Mouse (Mus musculus) hindbrain, postnatal 0 days (tissue): ENCODE measurements around the gene Phpt1. TPM values are rescaled to one million over a fixed set of nuclear protein-coding genes. Genes with fewer than 3 reads are reported as not detected.
A peak's percentile ranks its signal among the peaks of the same experiment; 100 is the strongest.

Experiments used
- ATAC-seq: fragments of 200-750 bp; cut with Nextera tagmentation; 2 replicates; pipeline ENCODE4 v1.8.0; 2017; ENCODE audit warnings: mild to moderate bottlenecking, moderate TSS enrichment, moderate library complexity
- DNase-seq: peaks from one replicate; pipeline ENCODE4 v3.0.0-alpha.2; 2015; ENCODE audit warnings: low spot score
- H3K27ac ChIP-seq: fragments of 300-500 bp; sonication (generic); 2 replicates; pipeline ENCODE4 v1.5.1; 2014; ENCODE audit warnings: mild to moderate bottlenecking
- H3K27me3 ChIP-seq: fragments of 300-500 bp; sonication (generic); 2 replicates; pipeline ENCODE4 v1.6.1; 2014; ENCODE audit warnings: low read length, mixed read lengths; ENCODE audit not compliant: insufficient read depth
- H3K36me3 ChIP-seq: fragments of 300-500 bp; sonication (generic); 2 replicates; pipeline ENCODE4 v1.6.1; 2014; ENCODE audit warnings: low read length, mixed read lengths; ENCODE audit not compliant: insufficient read depth
- H3K4me1 ChIP-seq: fragments of 300-500 bp; sonication (generic); 2 replicates; pipeline ENCODE4 v1.6.1; 2014; ENCODE audit warnings: antibody characterized with exemption, low read length, mixed read lengths; ENCODE audit not compliant: insufficient read depth
- H3K4me2 ChIP-seq: fragments of 300-500 bp; sonication (generic); 2 replicates; pipeline ENCODE4 v1.6.1; 2014; ENCODE audit warnings: low read depth, mild to moderate bottlenecking, low read length, moderate library complexity, mixed read lengths
- H3K4me3 ChIP-seq: fragments of 300-500 bp; sonication (generic); 2 replicates; pipeline ENCODE4 v1.5.1; 2014; ENCODE audit warnings: low read length
- H3K9ac ChIP-seq: fragments of 300-500 bp; sonication (generic); replicated peaks from 2 replicates; pipeline ENCODE4 v1.6.1; 2014; ENCODE audit warnings: mild to moderate bottlenecking, low read length, moderate library complexity, mixed read lengths
- H3K9me3 ChIP-seq: fragments of 300-500 bp; sonication (generic); 2 replicates; pipeline ENCODE4 v1.6.1; 2016; ENCODE audit warnings: low read length, mixed read lengths
- CTCF ChIP-seq: IDR thresholded peaks from 2 replicates; pipeline ENCODE4 v1.5.1; 2016; ENCODE audit warnings: antibody characterized with exemption, control low read depth, low read depth
- WGBS: fragments of 180-500 bp; shearing (Covaris S2); extraction: QIAGEN DNeasy Blood & Tissue Kit; methylation state at CpG from one replicate; pipeline ENCODE4 v1.1.7; 2014; 5-methylcytosine and 5-hydroxymethylcytosine counted together
- polyA plus RNA-seq: library from polyadenylated mRNA; unstranded; fragments of >200 nt; fragmentation: Nextera tagmentation; extraction: Ambion mirVana; gene quantifications from 2 replicates; pipeline ENCODE4 v1.2.1, GENCODE M21; 2015
- total RNA-seq: library from RNA; depleted of rRNA; stranded (reverse); fragments of >200 nt; gene quantifications from 2 replicates; pipeline ENCODE4 v1.2.3, GENCODE M21; 2014

The Phpt1 gene
- total and polyA plus RNA-seq, 2 experiments from 2014 or later, result 48.2 to 242 TPM

GRCm38 (mm10) chr2:25608671-25609070 is 33.6 kb upstream of the Phpt1 start:
- no peaks in the 10 kb centered on the region for H3K27me3 ChIP-seq
- H3K9ac ChIP-seq, result peak overlapping the region; percentile 97; the same call in 1 of the 2 replicates
- H3K27ac ChIP-seq, result peak overlapping the region; percentile 97; the same call in 1 of the 2 replicates
- no peaks in the 10 kb centered on the region for H3K36me3 ChIP-seq
- H3K4me1 ChIP-seq, result peaks cover 5% of the 10 kb centered on the region
- H3K4me3 ChIP-seq, result peak overlapping the region; percentile 100
- H3K4me2 ChIP-seq, result peak overlapping the region; percentile 74
- WGBS, result 67% methylated on average over 10 of the region's 10 CpGs
- no peaks in the 10 kb centered on the region for H3K9me3 ChIP-seq
- ATAC-seq, result peak; percentile 13; the same call in 1 of the 2 replicates
- no peak for TF ChIP-seq CTCF
- no peak for DNase-seq

DNA sequence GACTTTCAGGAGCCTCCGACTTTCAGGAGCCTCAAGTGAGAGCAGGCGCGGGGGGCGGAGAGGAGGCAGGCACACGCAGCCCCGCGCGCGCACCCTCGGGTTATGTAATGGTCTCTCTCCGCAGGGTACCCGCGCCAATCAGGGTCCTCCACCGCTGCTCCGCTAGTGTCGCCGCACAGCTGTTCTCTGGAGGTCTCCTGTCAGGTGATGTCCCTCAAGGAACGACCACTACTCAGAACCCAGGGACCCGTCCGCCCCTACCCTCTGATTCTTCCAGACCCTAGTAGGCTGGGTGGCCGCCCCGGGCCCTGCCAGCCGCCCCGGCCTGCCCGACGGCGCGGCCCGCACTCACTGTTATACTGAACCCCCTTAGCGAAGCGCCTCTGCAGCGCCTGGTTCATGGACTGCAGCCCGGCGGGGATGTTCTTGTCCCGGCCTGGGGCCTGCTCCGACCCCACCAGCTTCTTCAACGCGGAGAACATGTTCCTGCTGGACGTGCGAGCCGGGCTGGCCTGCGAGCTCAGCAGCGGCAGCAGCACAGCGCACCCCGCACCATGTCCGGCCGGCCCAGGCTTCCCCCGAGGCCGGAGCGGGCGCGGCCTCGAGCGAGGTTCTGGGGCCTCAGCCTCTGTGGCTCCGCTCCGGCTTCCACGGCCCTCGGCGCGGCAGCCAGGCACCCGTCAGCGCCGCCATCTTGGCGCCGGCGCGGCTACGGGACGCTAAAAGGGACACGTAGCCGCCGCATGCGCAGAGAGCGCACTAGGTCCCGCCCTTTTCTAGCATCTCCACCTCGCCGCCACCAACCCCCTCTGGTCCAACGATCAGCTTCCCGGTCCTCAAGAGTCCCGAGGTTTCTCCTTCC is 33.0 kb upstream of the Phpt1 start, which contains the start of gene Rabl6:
TSS of gene Rabl6 (minus strand) at position 761 of the 862 bp plus-strand sequence.
- Histone ChIP-seq H3K9ac (peak within 1 kb of the TSS; percentile 97), H3K36me3 (peaks cover 1% of the 10 kb centered on the region; the same call in 1 of the 2 replicates), H3K27me3 (no peaks in the 10 kb centered on the region), H3K27ac (peak within 1 kb of the TSS; percentile 97), H3K4me2 (peak within 1 kb of the TSS; percentile 74), H3K9me3 (no peaks in the 10 kb centered on the region), H3K4me3 (peak within 1 kb of the TSS; percentile 100), H3K4me1 (peaks cover 5% of the 10 kb centered on the region)
- peak; percentile 92 for ATAC-seq
- DNase-seq, result peak; percentile 96
- under 1% methylated on average over 80 of the region's 80 CpGs for WGBS
- TF ChIP-seq CTCF, result no peak

DNA sequence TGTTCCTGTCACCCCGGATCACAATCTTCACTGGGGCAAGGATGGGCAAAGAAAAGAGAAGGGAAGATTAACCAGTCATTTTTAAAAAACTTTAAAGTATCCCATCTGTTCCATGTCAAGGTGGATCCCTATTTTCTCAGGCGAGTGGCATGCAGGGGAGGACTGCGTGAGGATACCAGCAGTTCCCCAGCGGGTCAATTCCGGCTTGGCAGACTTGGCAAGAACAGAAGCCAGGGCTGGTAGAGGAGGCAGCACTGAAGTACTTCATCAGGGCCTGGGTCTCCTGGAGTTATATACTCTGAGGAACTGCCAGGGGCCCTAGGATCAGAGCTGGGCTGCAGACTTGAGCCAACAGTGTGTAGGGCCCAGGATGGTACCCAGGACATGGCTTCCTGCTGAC is 27.5 kb upstream of the Phpt1 start:
- H3K4me1 ChIP-seq, result no peaks in the 10 kb centered on the region; the same call in 1 of the 2 replicates
- ATAC-seq, result no peak
- no peak overlapping the region for H3K4me2 ChIP-seq
- peaks cover 52% of the 10 kb centered on the region for H3K36me3 ChIP-seq
- no peak overlapping the region for H3K27ac ChIP-seq
- no peaks in the 10 kb centered on the region for H3K27me3 ChIP-seq
- no peaks in the 10 kb centered on the region for H3K9me3 ChIP-seq
- no peak for DNase-seq
- WGBS, result 94% methylated on average over 5 of the region's 5 CpGs
- no peak for TF ChIP-seq CTCF
- H3K4me3 ChIP-seq, result no peak overlapping the region
- no peak overlapping the region for H3K9ac ChIP-seq

DNA sequence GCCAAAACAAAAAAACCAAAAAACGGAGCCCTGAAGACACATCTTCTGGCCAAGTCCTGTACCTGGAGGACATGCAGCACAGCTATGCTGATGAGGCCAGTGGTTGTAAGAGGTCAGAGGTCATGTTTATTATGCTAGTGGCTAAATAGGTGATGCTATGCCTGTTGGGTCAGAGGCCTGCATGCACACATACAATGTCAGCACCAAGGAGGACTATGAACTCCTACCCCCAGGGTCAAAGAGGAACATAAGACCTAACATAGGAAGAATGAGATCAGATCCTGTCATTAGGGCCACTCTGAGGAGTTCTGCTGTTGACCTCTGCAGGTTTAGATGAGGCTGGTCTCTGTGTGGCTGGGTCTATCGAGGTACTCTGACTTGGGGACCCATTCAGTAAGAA is 25.0 kb upstream of the Phpt1 start:
- Histone ChIP-seq H3K4me1 (no peaks in the 10 kb centered on the region), H3K27ac (no peak overlapping the region), H3K4me2 (no peak overlapping the region), H3K9ac (no peak overlapping the region), H3K4me3 (no peak overlapping the region), H3K36me3 (peaks cover 75% of the 10 kb centered on the region), H3K9me3 (no peaks in the 10 kb centered on the region), H3K27me3 (no peaks in the 10 kb centered on the region)
- 90% methylated on average over 2 of the region's 2 CpGs for WGBS
- DNase-seq, result no peak
- ATAC-seq, result no peak
- no peak for TF ChIP-seq CTCF

DNA sequence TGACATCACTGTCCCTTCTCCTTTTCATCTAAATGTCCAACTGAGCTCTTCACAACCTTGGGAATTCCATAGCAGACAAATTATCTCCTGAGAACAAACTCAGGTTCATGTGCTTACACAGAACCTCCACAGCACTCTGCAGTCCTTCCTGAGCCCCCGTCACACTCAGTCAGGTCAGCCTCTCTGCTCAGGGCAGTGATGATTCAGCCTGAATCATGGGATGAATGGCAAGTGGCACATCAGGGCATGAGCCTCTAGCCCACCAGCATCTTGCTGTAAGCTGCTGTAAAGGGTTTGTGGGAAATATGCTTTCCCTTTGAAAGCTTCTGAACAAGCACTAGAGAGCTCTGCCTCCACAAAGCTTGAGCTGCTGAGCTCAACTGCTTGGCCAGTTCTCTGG is 23.7 kb upstream of the Phpt1 start:
- no peak overlapping the region for H3K4me3 ChIP-seq
- no peak for ATAC-seq
- no peak overlapping the region for H3K4me2 ChIP-seq
- H3K27me3 ChIP-seq, result no peaks in the 10 kb centered on the region
- no peak overlapping the region for H3K9ac ChIP-seq
- TF ChIP-seq CTCF, result no peak
- H3K36me3 ChIP-seq, result peaks cover 82% of the 10 kb centered on the region
- WGBS, result 93% methylated on average over 1 of the region's 1 CpGs
- no peak overlapping the region for H3K27ac ChIP-seq
- DNase-seq, result no peak
- no peaks in the 10 kb centered on the region for H3K9me3 ChIP-seq
- no peaks in the 10 kb centered on the region for H3K4me1 ChIP-seq

- H3K27me3 ChIP-seq, result no peaks in the 10 kb centered on the region
- DNase-seq (no peak), ATAC-seq (no peak)
- H3K4me3 ChIP-seq, result no peak overlapping the region
- no peaks in the 10 kb centered on the region for H3K9me3 ChIP-seq
- H3K4me1 ChIP-seq, result no peaks in the 10 kb centered on the region
- 99% methylated on average over 5 of the region's 5 CpGs for WGBS
- H3K27ac ChIP-seq, result no peak overlapping the region
- H3K36me3 ChIP-seq, result peaks cover 86% of the 10 kb centered on the region
- H3K9ac ChIP-seq, result no peak overlapping the region
- no peak for TF ChIP-seq CTCF
- no peak overlapping the region for H3K4me2 ChIP-seq
These were observed 21.9 kb upstream of the Phpt1 start for GRCm38 (mm10) chr2:25596765-25597510.
